Mouse (Mus musculus): ENCODE data around the gene Trub1.

DNA sequence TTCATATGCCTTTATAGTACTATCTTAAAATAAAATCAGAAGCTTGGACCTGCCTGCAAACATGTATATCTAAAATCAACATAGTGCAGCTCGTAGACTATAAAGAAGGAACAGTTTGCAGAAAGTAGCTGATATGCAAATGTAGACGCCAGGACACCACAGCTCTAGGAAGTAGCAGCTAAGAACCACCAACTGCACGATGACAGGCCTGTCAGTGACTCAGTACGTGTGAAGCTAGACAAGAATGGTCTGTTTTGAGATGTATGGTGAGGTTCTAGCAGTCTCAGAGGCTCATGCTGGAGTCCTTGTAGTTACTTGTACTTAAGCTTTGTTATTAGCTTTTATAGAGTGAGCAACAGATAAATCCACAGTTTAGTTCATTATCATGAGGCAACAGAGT, 22.6 kb downstream of the Trub1 start:
- TF ChIP-seq CTCF (IDR thresholded peaks at IDR 0.05; ENCODE audit: low read depth, low read length), result no peak
- no peak for TF ChIP-seq POLR2AphosphoS5 (IDR thresholded peaks at IDR 0.05; ENCODE audit: insufficient replicate concordance, low read depth, low read length)
- TF ChIP-seq TAL1 (conservative IDR thresholded peaks at IDR 0.05; ENCODE audit: low read depth, low read length), result no peak
- no peak for TF ChIP-seq GATA2 (IDR thresholded peaks at IDR 0.05; ENCODE audit: borderline replicate concordance, low read depth, low read length)

Measured in G1E (cell line).